Mouse (Mus musculus): ENCODE measurements around the gene Tmpo. TPM values are rescaled to one million over a fixed set of nuclear protein-coding genes. Genes with fewer than 3 reads are reported as not detected.

Gene Tmpo
- polyA plus RNA-seq, 1 experiment = 17.4 TPM

- no peak overlapping the region for H3K27ac ChIP-seq (ENCODE audit: control insufficient read depth, insufficient read depth, low read depth, low read length)
- H3K27me3 ChIP-seq (ENCODE audit: control insufficient read depth, insufficient read depth, low read length) = no peaks in the 10 kb centered on the region
Observed at GRCm38 (mm10) chr10:91128551-91129160, 52.5 kb downstream of the Tmpo start.

DNA sequence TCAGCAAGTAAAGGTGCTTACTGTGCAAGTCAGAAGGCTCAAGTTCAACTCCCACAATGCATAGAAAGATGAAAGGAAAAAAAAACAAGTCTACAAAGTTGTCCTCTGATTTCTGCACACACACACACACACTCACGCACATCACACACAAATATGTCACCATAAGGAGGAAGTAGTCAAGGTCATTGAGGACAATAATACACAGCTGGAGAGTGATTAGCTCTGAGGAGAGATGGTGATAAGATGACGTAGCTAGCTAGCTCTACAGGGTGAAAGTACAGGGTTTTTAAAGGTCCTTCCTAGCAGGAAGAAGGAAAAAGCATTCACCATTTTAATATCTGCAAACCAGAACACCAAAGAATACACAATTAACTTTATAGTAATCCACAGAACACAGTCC is 53.7 kb downstream of the Tmpo start:
- Histone ChIP-seq H3K4me1 (ENCODE audit: control insufficient read depth, insufficient read depth, low read length) (no peaks in the 10 kb centered on the region; the same call in 1 of the 2 replicates), H3K4me3 (ENCODE audit: control insufficient read depth, low read depth, low read length) (no peak overlapping the region), H3K36me3 (ENCODE audit: control insufficient read depth, insufficient read depth, low read length) (no peaks in the 10 kb centered on the region), H3K27me3 (ENCODE audit: control insufficient read depth, insufficient read depth, low read length) (no peaks in the 10 kb centered on the region), H3K27ac (ENCODE audit: control insufficient read depth, insufficient read depth, low read depth, low read length) (no peak overlapping the region)
- TF ChIP-seq CTCF (IDR thresholded peaks at IDR 0.05; ENCODE audit: control insufficient read depth, insufficient read depth, insufficient replicate concordance, low read depth, low read length) (no peak), POLR2A (IDR thresholded peaks at IDR 0.05; ENCODE audit: control insufficient read depth, low read depth, low read length) (no peak)

More at GRCm38 (mm10) chr10:91128551-91129160, 52.5 kb downstream of the Tmpo start:
- TF ChIP-seq POLR2A (IDR thresholded peaks at IDR 0.05; ENCODE audit: control insufficient read depth, low read depth, low read length) (no peak), CTCF (IDR thresholded peaks at IDR 0.05; ENCODE audit: control insufficient read depth, insufficient read depth, insufficient replicate concordance, low read depth, low read length) (no peak)
- no peaks in the 10 kb centered on the region for H3K36me3 ChIP-seq (ENCODE audit: control insufficient read depth, insufficient read depth, low read length)
- no peaks in the 10 kb centered on the region; the same call in 1 of the 2 replicates for H3K4me1 ChIP-seq (ENCODE audit: control insufficient read depth, insufficient read depth, low read length)
- H3K4me3 ChIP-seq (ENCODE audit: control insufficient read depth, low read depth, low read length) = no peak overlapping the region

- H3K36me3 ChIP-seq (ENCODE audit: control insufficient read depth, insufficient read depth, low read length) = no peaks in the 10 kb centered on the region
- no peak overlapping the region for H3K4me3 ChIP-seq (ENCODE audit: control insufficient read depth, low read depth, low read length)
- H3K4me1 ChIP-seq (ENCODE audit: control insufficient read depth, insufficient read depth, low read length) = no peaks in the 10 kb centered on the region; the same call in 1 of the 2 replicates
- no peak overlapping the region for H3K27ac ChIP-seq (ENCODE audit: control insufficient read depth, insufficient read depth, low read depth, low read length)
- TF ChIP-seq CTCF (IDR thresholded peaks at IDR 0.05; ENCODE audit: control insufficient read depth, insufficient read depth, insufficient replicate concordance, low read depth, low read length) (no peak), POLR2A (IDR thresholded peaks at IDR 0.05; ENCODE audit: control insufficient read depth, low read depth, low read length) (no peak)
- no peaks in the 10 kb centered on the region for H3K27me3 ChIP-seq (ENCODE audit: control insufficient read depth, insufficient read depth, low read length)
Observed at GRCm38 (mm10) chr10:91126618-91127355, 54.3 kb downstream of the Tmpo start.

DNA sequence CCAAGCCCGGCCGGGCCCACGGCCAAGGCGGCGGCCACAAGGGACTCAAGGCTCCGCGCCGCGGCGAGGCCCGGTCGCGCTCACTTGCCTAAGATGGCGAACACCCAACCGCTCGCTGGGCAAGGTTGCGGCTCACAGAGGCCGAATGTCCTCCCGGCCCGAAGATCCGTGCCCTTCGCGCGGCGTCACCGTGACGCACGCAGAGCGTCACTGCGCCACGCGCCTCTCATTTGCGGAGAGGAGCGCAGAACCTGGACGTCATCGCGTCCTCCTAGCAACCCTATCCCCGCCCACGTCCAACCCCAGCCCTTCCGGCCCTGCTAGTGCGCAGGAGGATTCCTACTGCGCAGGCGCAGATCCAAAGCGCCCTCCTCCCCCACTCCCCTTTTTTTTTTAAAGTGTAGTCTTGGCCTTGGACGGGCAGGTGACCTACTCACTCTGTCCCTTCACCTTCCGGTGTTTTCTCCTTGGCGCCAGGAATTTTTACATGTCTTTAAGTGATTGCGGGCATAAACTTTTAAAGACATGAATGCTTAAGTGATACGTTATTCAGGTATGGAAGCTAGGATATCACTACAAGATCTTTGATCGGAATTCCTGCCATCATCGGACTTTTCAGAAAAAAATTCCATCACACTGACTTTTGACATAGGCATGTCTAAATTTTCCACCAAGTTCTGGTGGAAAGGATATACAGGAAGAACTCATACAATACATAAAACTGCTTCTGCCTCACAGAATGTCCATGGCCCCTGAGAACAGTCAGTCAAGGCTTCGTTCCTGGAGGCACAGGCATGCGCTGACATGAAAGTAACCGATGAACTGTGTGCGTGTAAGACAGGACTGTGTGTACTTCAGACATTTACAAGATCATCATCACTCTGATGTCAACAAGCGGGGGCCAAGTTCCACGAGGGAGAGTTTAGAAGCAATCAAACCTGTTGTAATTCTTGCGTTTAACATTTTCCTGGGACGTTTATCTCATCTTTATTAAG is 57.0 kb downstream of the Tmpo start, which contains the start of gene Slc25a3:
Slc25a3 (minus strand) TSS at position 232 of the 995 bp plus-strand sequence.
- no peaks in the 10 kb centered on the region; the same call in 1 of the 2 replicates for H3K36me3 ChIP-seq (ENCODE audit: control insufficient read depth, insufficient read depth, low read length)
- H3K4me1 ChIP-seq (ENCODE audit: control insufficient read depth, insufficient read depth, low read length) = no peaks in the 10 kb centered on the region; the same call in 1 of the 2 replicates
- TF ChIP-seq CTCF (IDR thresholded peaks at IDR 0.05; ENCODE audit: control insufficient read depth, insufficient read depth, insufficient replicate concordance, low read depth, low read length) (no peak), POLR2A (IDR thresholded peaks at IDR 0.05; ENCODE audit: control insufficient read depth, low read depth, low read length) (peak; percentile 100)
- H3K27ac ChIP-seq (ENCODE audit: control insufficient read depth, insufficient read depth, low read depth, low read length) = peak within 1 kb of the TSS; percentile 94
- H3K4me3 ChIP-seq (ENCODE audit: control insufficient read depth, low read depth, low read length) = peak within 1 kb of the TSS; percentile 93
- no peaks in the 10 kb centered on the region for H3K27me3 ChIP-seq (ENCODE audit: control insufficient read depth, insufficient read depth, low read length)

- no peak for TF ChIP-seq CTCF (IDR thresholded peaks at IDR 0.05; ENCODE audit: control insufficient read depth, insufficient read depth, insufficient replicate concordance, low read depth, low read length)
- TF ChIP-seq POLR2A (IDR thresholded peaks at IDR 0.05; ENCODE audit: control insufficient read depth, low read depth, low read length) = no peak
Observed at GRCm38 (mm10) chr10:91123281-91123827, 57.8 kb downstream of the Tmpo start.

DNA sequence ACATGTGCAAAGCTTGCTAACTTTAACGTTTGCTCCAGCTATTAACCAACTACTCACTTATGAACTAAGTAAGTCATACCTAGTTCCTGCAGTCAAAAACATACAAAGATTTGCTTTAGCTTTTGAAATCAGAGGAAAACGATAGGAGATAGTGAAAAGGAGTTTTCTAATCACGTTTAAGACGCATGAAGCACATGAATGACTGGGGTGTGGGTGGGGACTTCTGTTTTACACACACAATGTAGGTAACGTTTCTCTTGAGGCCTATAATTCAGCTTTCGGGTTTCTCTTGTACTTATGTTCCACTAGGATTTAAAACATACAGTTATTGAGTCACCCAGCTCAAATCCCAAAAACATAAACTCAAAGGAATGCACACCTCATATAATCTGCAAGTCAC is 58.5 kb downstream of the Tmpo start:
- peaks cover 3% of the 10 kb centered on the region for H3K36me3 ChIP-seq (ENCODE audit: control insufficient read depth, insufficient read depth, low read length)
- H3K27me3 ChIP-seq (ENCODE audit: control insufficient read depth, insufficient read depth, low read length) = no peaks in the 10 kb centered on the region
- H3K27ac ChIP-seq (ENCODE audit: control insufficient read depth, insufficient read depth, low read depth, low read length) = no peak overlapping the region
- peak overlapping the region; percentile 93; the same call in 1 of the 2 replicates for H3K4me3 ChIP-seq (ENCODE audit: control insufficient read depth, low read depth, low read length)
- H3K4me1 ChIP-seq (ENCODE audit: control insufficient read depth, insufficient read depth, low read length) = no peaks in the 10 kb centered on the region; the same call in 1 of the 2 replicates
- no peak for TF ChIP-seq POLR2A (IDR thresholded peaks at IDR 0.05; ENCODE audit: control insufficient read depth, low read depth, low read length)
- no peak for TF ChIP-seq CTCF (IDR thresholded peaks at IDR 0.05; ENCODE audit: control insufficient read depth, insufficient read depth, insufficient replicate concordance, low read depth, low read length)

More at GRCm38 (mm10) chr10:91123281-91123827, 57.8 kb downstream of the Tmpo start:
- Histone ChIP-seq H3K27ac (ENCODE audit: control insufficient read depth, insufficient read depth, low read depth, low read length) (peak overlapping the region; percentile 94), H3K4me3 (ENCODE audit: control insufficient read depth, low read depth, low read length) (peak overlapping the region; percentile 93), H3K36me3 (ENCODE audit: control insufficient read depth, insufficient read depth, low read length) (no peaks in the 10 kb centered on the region; the same call in 1 of the 2 replicates), H3K27me3 (ENCODE audit: control insufficient read depth, insufficient read depth, low read length) (no peaks in the 10 kb centered on the region), H3K4me1 (ENCODE audit: control insufficient read depth, insufficient read depth, low read length) (no peaks in the 10 kb centered on the region; the same call in 1 of the 2 replicates)
